Mouse (Mus musculus): ENCODE results near the gene Prpf6. TPM values are rescaled to one million over a fixed set of nuclear protein-coding genes. Genes with fewer than 3 reads are reported as not detected.

Gene Prpf6
- polyA plus RNA-seq, 1 experiment: 28.2 TPM

DNA sequence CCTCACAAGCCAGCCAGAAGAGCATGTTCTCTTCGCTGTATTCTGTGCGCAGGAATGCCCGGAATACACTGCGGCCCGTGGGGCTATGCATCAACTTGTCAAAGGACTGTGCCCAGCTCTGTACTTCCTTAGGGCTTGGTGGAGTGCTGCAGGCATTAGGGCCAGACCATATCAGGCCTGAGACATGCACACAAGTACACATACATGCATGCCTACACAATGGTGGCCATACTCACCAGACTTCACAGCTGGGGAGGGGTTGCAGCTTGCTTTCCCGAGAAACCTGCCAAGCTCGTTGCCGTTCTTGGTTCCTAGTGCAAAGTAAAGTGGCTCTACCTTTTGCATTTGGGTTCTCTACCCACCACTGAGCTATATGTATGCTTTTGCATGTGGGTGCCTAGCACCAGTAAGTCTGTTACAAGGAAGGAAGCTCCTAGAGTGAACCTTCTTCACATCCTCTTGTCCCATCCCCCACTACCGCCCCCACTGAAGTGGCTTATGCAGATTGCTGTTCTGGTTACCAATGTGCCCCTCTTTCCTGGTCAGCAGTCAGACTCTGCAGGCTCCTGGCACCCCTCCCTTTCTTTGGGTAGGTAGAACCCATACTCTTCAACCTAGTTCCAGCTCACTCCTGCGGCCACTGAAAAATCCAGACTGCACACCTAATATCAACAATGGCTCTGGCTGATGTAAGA is 97.9 kb downstream of the Prpf6 start:
- DNase-seq (ENCODE audit: low read depth): no peak

GRCm38 (mm10) chr2:181691083-181691482 is 99.4 kb downstream of the Prpf6 start:
- no peak for DNase-seq (ENCODE audit: low read depth)

DNA sequence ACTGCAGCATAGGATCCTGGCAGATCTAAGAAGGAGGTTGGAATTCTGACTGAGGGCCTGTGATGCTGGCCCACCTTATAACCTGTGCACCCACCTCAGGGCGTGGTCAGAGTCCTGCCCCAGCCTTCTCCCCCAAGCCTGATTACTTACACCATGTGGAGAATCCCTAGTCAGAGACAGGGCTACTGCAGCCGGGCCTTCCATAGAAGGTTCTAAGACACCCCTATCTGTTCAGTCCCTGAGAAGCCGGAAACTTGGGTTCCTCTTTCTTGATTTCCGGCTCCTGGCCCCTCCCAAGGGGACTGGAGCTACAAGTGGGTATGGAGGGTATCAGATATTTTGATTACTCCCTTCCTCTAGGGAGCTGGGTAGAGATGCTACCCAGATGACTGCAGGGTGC is 99.9 kb downstream of the Prpf6 start:
- DNase-seq (ENCODE audit: low read depth): no peak

DNA sequence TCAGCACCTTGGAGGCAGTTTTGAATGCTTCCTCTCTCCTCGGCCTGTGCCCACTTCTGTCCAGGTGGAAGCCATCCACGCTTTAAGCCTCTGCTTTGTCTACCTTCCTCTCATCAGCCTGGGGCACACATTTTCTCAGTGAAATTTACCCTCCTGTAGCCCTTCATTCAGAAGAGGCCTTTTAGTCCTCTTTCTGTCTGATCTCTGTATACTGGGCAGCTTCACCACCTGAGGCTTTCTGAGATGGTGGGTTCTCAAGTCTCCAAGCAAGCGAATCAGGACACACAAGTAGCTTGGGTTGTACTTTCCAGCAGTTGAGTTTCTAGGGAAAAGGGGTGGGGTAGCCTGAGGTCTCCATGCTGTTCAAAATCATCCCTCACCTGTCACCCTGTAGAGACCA is 100.6 kb downstream of the Prpf6 start:
- DNase-seq (ENCODE audit: low read depth): no peak

DNA sequence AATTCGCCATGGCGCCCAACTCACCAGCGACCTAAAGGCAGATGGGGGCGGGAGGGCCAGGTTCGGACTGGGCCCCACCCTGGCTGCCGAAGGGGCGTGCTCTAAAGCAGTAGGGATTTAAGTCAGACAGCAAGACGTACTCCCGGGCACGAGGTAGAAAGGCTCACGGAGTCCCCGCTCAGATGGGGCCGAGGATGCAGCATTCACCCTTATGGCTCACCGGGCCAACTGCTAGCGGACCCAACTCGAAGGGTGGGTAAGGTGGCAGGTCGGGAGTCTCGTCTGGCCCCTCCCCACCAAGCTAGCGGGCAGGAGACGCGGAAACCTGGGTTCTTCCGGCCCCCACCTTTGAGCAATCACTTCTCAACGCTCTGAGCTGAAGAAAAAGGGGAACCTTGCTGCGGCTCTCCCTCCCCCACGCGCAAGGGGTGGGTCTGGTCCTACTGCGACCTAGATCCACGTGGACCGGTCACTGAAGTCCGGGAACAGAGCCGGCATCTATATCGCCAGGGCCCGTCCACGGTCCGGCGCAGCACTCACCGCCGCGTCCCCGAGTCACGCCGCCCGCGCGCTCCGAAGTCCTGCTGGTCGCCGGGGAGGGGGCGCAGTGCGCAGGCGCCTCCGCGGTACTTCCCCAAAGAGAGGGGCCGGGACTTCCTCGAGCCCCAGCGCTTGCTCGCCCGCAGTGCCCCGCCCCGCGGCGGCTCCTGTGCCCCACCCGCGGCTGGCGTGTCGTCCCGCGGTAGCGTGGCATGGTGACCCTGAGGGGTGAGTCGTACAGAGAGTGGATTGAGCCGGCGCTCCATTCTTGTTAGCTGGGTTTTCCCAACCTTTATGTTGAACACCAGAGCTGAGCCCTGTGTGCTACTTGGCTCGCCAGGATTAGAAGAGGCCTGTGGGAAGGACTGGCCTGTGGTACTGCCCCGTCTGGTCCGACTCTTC is 101.9 kb downstream of the Prpf6 start, which contains the start of gene Rgs19:
TSS of gene Rgs19 (minus strand) at position 639 of the 942 bp plus-strand sequence.
- peak; percentile 9 for DNase-seq (ENCODE audit: low read depth)

DNA sequence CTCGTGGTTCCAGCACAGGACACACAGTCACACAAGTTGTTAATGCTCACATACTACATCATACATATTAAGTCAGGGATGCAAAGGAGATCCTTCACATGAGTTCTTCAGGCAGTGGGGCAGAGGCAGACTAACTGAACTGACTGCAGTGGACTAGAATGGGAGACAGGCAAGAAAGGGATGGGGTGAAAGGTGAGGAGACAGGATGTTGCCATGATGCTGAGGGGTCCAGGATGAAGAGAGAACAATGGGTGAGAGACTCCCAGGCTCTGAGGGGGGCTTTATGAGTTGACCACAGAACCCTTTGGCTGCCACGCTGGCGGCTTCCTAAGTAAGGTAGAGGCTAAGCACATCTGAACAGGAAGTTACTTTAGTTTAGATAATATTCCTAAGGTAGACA is 102.9 kb downstream of the Prpf6 start:
- DNase-seq (ENCODE audit: low read depth): no peak

DNA sequence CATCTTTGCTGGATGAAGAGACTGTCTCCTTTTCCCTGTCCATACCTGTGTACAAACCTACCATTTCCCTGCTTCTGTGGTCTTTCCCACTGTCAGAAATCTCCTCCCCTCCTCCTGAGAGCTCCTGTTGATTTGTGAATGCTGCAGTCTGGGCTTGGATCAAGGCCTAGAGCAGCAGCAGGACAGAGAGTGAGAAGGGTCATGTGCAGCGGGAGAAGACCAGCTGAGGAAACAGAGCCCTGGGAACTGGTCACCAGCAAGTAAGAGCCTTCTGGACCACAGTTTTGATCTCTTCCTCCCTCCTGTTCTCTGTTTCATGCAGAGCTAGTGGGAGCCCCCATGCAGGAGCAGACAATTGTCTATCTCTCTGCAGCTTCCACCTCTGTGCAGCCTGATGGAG is 104.1 kb downstream of the Prpf6 start:
- DNase-seq (ENCODE audit: low read depth): no peak

GRCm38 (mm10) chr2:181696801-181697420 is 105.2 kb downstream of the Prpf6 start:
- no peak for DNase-seq (ENCODE audit: low read depth)

DNA sequence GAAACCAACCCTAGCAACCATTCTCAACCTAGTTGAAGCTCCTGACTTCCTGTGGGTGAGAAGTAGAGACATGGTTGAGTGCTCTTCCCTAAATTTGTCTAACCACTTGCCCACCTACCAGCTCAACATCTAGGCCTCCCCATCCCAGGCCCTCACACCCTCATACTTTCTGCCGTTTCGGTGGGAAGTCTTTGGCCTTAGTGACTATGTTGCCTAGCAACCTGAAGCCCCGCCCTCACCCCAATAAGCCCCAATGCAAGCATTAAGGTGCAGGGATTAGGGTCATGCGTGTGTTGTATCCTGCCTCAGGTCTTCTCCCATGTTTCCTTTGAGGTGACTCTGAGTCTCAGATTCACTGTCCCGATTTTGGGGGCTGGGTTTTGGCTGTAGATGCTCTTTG is 106.6 kb downstream of the Prpf6 start, which contains the start of gene Lkaaear1:
TSS of gene Lkaaear1 (minus strand) at position 202 of the 400 bp plus-strand sequence.
- no peak for DNase-seq (ENCODE audit: low read depth)

Other genes with a start within 250 kb of the Prpf6 start
- gene Zgpat, start 226.9 kb upstream of the Prpf6 start, polyA plus RNA-seq (2012; rRNA removed): 35.0 and 35.7 TPM in 2 replicates
- 33.4 and 37.9 TPM in 2 replicates for gene Arfrp1, start 226.5 kb upstream of the Prpf6 start, polyA plus RNA-seq (2012; rRNA removed)
- gene Lime1, start 211.8 kb upstream of the Prpf6 start, polyA plus RNA-seq (2012; rRNA removed): 38.2 and 50.2 TPM in 2 replicates
- gene Zbtb46, start 132.4 kb upstream of the Prpf6 start, polyA plus RNA-seq (2012; rRNA removed): 9.3 and 9.9 TPM in 2 replicates
- 0.67 and 0.73 TPM in 2 replicates for gene Abhd16b, start 98.7 kb upstream of the Prpf6 start, polyA plus RNA-seq (2012; rRNA removed)
- gene Tpd52l2, start 94.7 kb upstream of the Prpf6 start, polyA plus RNA-seq (2012; rRNA removed): 49.7 and 55.1 TPM in 2 replicates
- 74.5 and 95.2 TPM in 2 replicates for gene Dnajc5, start 71.4 kb upstream of the Prpf6 start, polyA plus RNA-seq (2012; rRNA removed)
- 132 and 164 TPM in 2 replicates for gene Uckl1, start 7.0 kb upstream of the Prpf6 start, polyA plus RNA-seq (2012; rRNA removed)
- 63.5 and 63.7 TPM in 2 replicates for gene Zfp512b, start 935 bp downstream of the Prpf6 start, polyA plus RNA-seq (2012; rRNA removed)
- 54.5 and 62.2 TPM in 2 replicates for gene Samd10, start 7.3 kb downstream of the Prpf6 start, polyA plus RNA-seq (2012; rRNA removed)
- not detected in 2 replicates for gene Gm29797, start 65.2 kb downstream of the Prpf6 start, polyA plus RNA-seq (2012; rRNA removed)
- 53.9 and 64.8 TPM in 2 replicates for gene Sox18, start 79.8 kb downstream of the Prpf6 start, polyA plus RNA-seq (2012; rRNA removed)
- 16.8 and 20.6 TPM in 2 replicates for gene Tcea2, start 88.4 kb downstream of the Prpf6 start, polyA plus RNA-seq (2012; rRNA removed)
- 47.1 and 76.5 TPM in 2 replicates for gene Rgs19, start 102.1 kb downstream of the Prpf6 start, polyA plus RNA-seq (2012; rRNA removed)
- gene Lkaaear1, start 106.6 kb downstream of the Prpf6 start, polyA plus RNA-seq (2012; rRNA removed): 0.39 and 1.7 TPM in 2 replicates
- 0.20 TPM in 2 replicates for gene Oprl1, start 123.1 kb downstream of the Prpf6 start, polyA plus RNA-seq (2012; rRNA removed)
- not detected in 2 replicates for gene Myt1, start 171.5 kb downstream of the Prpf6 start, polyA plus RNA-seq (2012; rRNA removed)
- gene Pcmtd2, start 246.0 kb downstream of the Prpf6 start, polyA plus RNA-seq (2012; rRNA removed): 26.8 and 36.1 TPM in 2 replicates

Data from gonadal fat pad, adult 2 months (tissue).